Mouse (Mus musculus): ENCODE measurements around the gene Kcnc2.

DNA sequence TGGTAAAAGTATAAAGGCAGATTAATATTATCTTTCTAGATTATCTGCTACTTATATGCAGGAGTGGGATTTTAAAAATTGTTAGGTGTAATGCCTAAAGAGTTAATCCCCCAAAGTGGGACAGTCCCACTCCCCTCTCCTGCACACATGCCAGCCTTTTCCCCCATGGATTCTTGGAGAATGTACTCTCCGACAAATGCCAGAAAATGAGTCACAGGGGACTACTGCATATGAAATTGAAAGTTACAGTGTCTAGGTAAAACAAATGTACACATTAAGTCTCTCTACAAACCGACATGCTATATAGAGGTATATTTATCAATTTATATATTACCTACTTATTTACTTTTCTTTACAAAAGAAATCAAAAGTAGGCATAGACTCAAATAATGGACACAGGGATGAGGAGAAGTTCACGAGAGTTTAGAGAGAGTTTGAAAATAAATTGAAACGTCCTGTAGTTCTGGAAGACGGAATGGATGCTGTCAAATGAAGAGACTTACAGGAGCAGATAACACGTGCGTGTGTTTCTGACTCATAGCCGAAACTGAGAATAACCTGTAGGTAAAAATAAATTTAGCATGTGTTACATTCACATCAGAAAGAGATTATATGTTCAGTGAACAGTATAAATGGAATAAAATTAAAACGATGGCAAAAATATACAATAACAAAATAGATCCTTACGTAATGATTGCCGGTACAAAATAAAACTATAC lies 213.6 kb downstream of the Kcnc2 start:
- no peak for TF ChIP-seq POLR2A (IDR thresholded peaks at IDR 0.05; ENCODE audit: control insufficient read depth, extremely low read depth, insufficient read depth, low read length, poor library complexity)
- no peak for TF ChIP-seq CTCF (IDR thresholded peaks at IDR 0.05; ENCODE audit: borderline replicate concordance, control insufficient read depth, extremely low read depth, insufficient read depth, low read length, poor library complexity)

All from thymus, adult 2 months (tissue).